Mouse (Mus musculus): ENCODE data around the gene Vegfb. TPM values are rescaled to one million over a fixed set of nuclear protein-coding genes. Genes with fewer than 3 reads are reported as not detected.

Gene Vegfb
- total and polyA plus RNA-seq, 2 experiments from 2014 or later = 122 to 193 TPM

GRCm38 (mm10) chr19:6951994-6952711, 35.3 kb downstream of the Vegfb start:
- Histone ChIP-seq H3K4me3 (ENCODE audit: low read depth, low read length) (peak overlapping the region; percentile 71), H3K27ac (ENCODE audit: low read depth) (peak overlapping the region; percentile 96), H3K27me3 (ENCODE audit: control insufficient read depth, insufficient read depth, low read length) (no peaks in the 10 kb centered on the region), H3K9ac (replicated peaks; ENCODE audit: low read depth, low read length) (peak overlapping the region; percentile 74), H3K4me1 (ENCODE audit: control insufficient read depth, insufficient read depth) (peaks cover 30% of the 10 kb centered on the region), H3K4me2 (ENCODE audit: low read depth, low read length) (peak overlapping the region; percentile 81), H3K9me3 (replicated peaks; ENCODE audit: control insufficient read depth, low read length) (no peaks in the 10 kb centered on the region), H3K36me3 (replicated peaks; ENCODE audit: control insufficient read depth, insufficient read depth, low read length) (0 out of 2 replicates have a peak, but pooled peaks cover 7% of the 10 kb centered on the region)
- ATAC-seq (ENCODE audit: insufficient read depth, low read depth) (peak; percentile 45), DNase-seq (ENCODE audit: low spot score) (peak; percentile 80)
- WGBS = 1% methylated on average over 31 of the region's 31 CpGs
- 0 out of 2 replicates have a peak, but pooled peaks have one; percentile 4 for TF ChIP-seq EP300 (IDR thresholded peaks at IDR 0.05; ENCODE audit: low read depth)
- no peak for TF ChIP-seq CTCF (IDR thresholded peaks at IDR 0.05; ENCODE audit: low read depth)

GRCm38 (mm10) chr19:6951381-6951968, 36.0 kb downstream of the Vegfb start:
- Histone ChIP-seq H3K36me3 (replicated peaks; ENCODE audit: control insufficient read depth, insufficient read depth, low read length) (0 out of 2 replicates have a peak, but pooled peaks cover 7% of the 10 kb centered on the region), H3K4me1 (ENCODE audit: control insufficient read depth, insufficient read depth) (peaks cover 30% of the 10 kb centered on the region), H3K9me3 (replicated peaks; ENCODE audit: control insufficient read depth, low read length) (no peaks in the 10 kb centered on the region), H3K4me3 (ENCODE audit: low read depth, low read length) (peak overlapping the region; percentile 71), H3K27me3 (ENCODE audit: control insufficient read depth, insufficient read depth, low read length) (no peaks in the 10 kb centered on the region), H3K27ac (ENCODE audit: low read depth) (peak overlapping the region; percentile 96), H3K9ac (replicated peaks; ENCODE audit: low read depth, low read length) (peak overlapping the region; percentile 74), H3K4me2 (ENCODE audit: low read depth, low read length) (peak overlapping the region; percentile 81)
- TF ChIP-seq CTCF (IDR thresholded peaks at IDR 0.05; ENCODE audit: low read depth) (no peak), EP300 (IDR thresholded peaks at IDR 0.05; ENCODE audit: low read depth) (peak; percentile 94)
- under 1% methylated on average over 35 of the region's 35 CpGs for WGBS
- ATAC-seq (ENCODE audit: insufficient read depth, low read depth) = peak; percentile 75
- peak; percentile 97 for DNase-seq (ENCODE audit: low spot score)

DNA sequence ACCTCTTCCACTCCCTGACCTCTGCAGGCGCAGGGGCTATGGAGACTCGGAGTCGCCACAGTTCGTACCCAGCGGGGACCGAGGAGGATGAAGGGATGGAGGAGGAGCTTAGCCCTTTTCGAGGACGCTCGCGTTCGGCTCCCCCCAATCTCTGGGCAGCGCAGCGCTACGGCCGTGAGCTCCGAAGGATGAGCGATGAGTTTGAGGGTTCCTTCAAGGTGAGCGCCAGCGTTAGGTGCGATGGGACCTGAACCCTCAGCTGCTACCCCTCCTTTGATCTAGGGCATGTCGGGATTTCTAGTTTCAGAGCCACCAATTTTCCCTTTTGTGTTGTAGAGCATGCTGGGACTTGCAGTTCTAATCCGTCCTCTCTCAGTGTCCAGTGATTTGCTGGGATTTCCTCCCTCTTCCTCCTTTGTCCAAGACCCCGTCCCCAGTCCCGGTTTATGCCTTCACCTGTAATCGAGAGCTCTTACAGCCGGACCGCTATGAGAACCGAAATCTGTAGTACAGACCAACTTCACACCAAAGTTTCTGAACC, 36.8 kb downstream of the Vegfb start:
- under 1% methylated on average over 28 of the region's 28 CpGs for WGBS
- peak; percentile 14; the same call in 1 of the 2 replicates for ATAC-seq (ENCODE audit: insufficient read depth, low read depth)
- Histone ChIP-seq H3K4me1 (ENCODE audit: control insufficient read depth, insufficient read depth) (peaks cover 26% of the 10 kb centered on the region), H3K36me3 (replicated peaks; ENCODE audit: control insufficient read depth, insufficient read depth, low read length) (0 out of 2 replicates have a peak, but pooled peaks cover 11% of the 10 kb centered on the region), H3K9ac (replicated peaks; ENCODE audit: low read depth, low read length) (peak overlapping the region; percentile 74), H3K27ac (ENCODE audit: low read depth) (peak overlapping the region; percentile 96), H3K9me3 (replicated peaks; ENCODE audit: control insufficient read depth, low read length) (no peaks in the 10 kb centered on the region), H3K27me3 (ENCODE audit: control insufficient read depth, insufficient read depth, low read length) (no peaks in the 10 kb centered on the region), H3K4me3 (ENCODE audit: low read depth, low read length) (peak overlapping the region; percentile 71), H3K4me2 (ENCODE audit: low read depth, low read length) (peak overlapping the region; percentile 81)
- peak; percentile 73 for DNase-seq (ENCODE audit: low spot score)
- TF ChIP-seq EP300 (IDR thresholded peaks at IDR 0.05; ENCODE audit: low read depth) (no peak), CTCF (IDR thresholded peaks at IDR 0.05; ENCODE audit: low read depth) (no peak)

- DNase-seq (ENCODE audit: low spot score) (no peak), ATAC-seq (ENCODE audit: insufficient read depth, low read depth) (no peak)
- WGBS = 55% methylated on average over 5 of the region's 5 CpGs
- peak overlapping the region; percentile 74; the same call in 1 of the 2 replicates for H3K9ac ChIP-seq (replicated peaks; ENCODE audit: low read depth, low read length)
- H3K36me3 ChIP-seq (replicated peaks; ENCODE audit: control insufficient read depth, insufficient read depth, low read length) = 0 out of 2 replicates have a peak, but pooled peaks cover 7% of the 10 kb centered on the region
- no peaks in the 10 kb centered on the region for H3K27me3 ChIP-seq (ENCODE audit: control insufficient read depth, insufficient read depth, low read length)
- H3K9me3 ChIP-seq (replicated peaks; ENCODE audit: control insufficient read depth, low read length) = no peaks in the 10 kb centered on the region
- peak overlapping the region; percentile 81 for H3K4me2 ChIP-seq (ENCODE audit: low read depth, low read length)
- peaks cover 22% of the 10 kb centered on the region for H3K4me1 ChIP-seq (ENCODE audit: control insufficient read depth, insufficient read depth)
- TF ChIP-seq CTCF (IDR thresholded peaks at IDR 0.05; ENCODE audit: low read depth) (no peak), EP300 (IDR thresholded peaks at IDR 0.05; ENCODE audit: low read depth) (no peak)
- H3K27ac ChIP-seq (ENCODE audit: low read depth) = 0 out of 2 replicates have a peak overlapping the region, but pooled peaks have one; percentile 96
- peak overlapping the region; percentile 71 for H3K4me3 ChIP-seq (ENCODE audit: low read depth, low read length)
Observed at GRCm38 (mm10) chr19:6949951-6950350, 37.5 kb downstream of the Vegfb start.

GRCm38 (mm10) chr19:6949532-6949931, 37.9 kb downstream of the Vegfb start:
- H3K9me3 ChIP-seq (replicated peaks; ENCODE audit: control insufficient read depth, low read length) = no peaks in the 10 kb centered on the region
- DNase-seq (ENCODE audit: low spot score) (no peak), ATAC-seq (ENCODE audit: insufficient read depth, low read depth) (no peak)
- no peak overlapping the region for H3K4me3 ChIP-seq (ENCODE audit: low read depth, low read length)
- H3K36me3 ChIP-seq (replicated peaks; ENCODE audit: control insufficient read depth, insufficient read depth, low read length) = 0 out of 2 replicates have a peak, but pooled peaks cover 4% of the 10 kb centered on the region
- H3K9ac ChIP-seq (replicated peaks; ENCODE audit: low read depth, low read length) = no peak overlapping the region
- WGBS = 91% methylated on average over 5 of the region's 5 CpGs
- H3K4me1 ChIP-seq (ENCODE audit: control insufficient read depth, insufficient read depth) = peaks cover 22% of the 10 kb centered on the region
- no peak for TF ChIP-seq CTCF (IDR thresholded peaks at IDR 0.05; ENCODE audit: low read depth)
- no peak for TF ChIP-seq EP300 (IDR thresholded peaks at IDR 0.05; ENCODE audit: low read depth)
- no peak overlapping the region for H3K27ac ChIP-seq (ENCODE audit: low read depth)
- H3K27me3 ChIP-seq (ENCODE audit: control insufficient read depth, insufficient read depth, low read length) = no peaks in the 10 kb centered on the region
- no peak overlapping the region for H3K4me2 ChIP-seq (ENCODE audit: low read depth, low read length)
